Mouse (Mus musculus): Measurements from ENCODE around the gene Atg101. TPM values are rescaled to one million over a fixed set of nuclear protein-coding genes. Genes with fewer than 3 reads are reported as not detected.

Gene Atg101
- polyA plus RNA-seq, 1 experiment from 2014 or later, result 61.2 TPM

DNA sequence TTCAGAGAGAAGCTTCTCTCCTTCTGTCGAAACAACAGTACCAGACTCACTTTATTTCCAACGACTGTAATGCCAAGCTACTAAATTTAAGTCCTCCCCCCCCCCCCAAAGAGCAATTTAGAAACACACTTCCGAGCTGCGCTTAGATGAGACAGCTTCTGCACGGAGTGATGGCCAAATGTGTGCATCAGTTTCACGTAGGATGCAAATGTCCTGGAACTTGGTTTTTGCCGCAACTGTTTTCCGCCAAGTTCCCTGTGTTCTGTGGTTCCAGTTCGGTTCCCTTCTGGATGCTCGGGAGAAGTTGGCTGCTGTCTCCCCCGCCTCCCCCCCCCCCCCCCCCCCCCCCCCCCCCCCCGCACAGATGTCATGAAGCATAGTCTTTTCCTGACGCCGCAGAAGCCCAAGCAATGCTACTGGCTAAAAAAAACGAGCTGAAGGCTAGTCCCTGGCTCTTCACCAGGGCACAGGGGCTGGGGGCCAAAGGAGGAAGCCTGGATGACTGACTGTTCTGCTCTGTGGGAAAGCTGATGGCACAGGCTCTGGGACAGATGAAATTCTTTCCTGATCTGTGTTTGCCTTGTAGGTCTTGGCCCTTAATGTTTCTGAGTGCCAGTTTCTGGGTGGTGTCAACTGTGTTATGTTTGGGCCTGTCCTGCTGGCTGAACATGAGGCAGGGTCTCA, 27.2 kb downstream of the Atg101 start:
- DNase-seq, result no peak

DNA sequence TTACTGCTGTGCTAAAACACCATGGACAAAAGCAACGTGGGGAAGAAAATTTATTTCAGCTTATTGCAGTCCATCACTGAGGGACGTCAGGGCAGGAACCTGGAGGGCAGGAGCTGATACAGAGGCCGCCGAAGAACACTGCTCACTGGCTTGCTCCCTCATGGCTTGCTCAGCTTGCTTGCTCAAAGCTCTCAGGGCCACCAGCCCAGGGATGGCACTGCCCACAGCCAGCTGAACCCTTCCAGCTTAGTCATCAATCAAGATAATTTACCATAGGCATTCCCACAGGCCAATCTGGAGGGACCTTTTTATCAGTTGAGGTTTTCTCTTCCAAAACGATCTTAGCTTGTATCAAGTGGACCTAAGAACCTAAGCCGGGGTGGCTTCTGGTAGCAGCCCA, 27.9 kb downstream of the Atg101 start:
- no peaks in the 10 kb centered on the region for H3K27me3 ChIP-seq (ENCODE audit: control insufficient read depth, insufficient read depth, low read length)
- H3K9me3 ChIP-seq (ENCODE audit: control insufficient read depth, low read length), result no peaks in the 10 kb centered on the region
- H3K27ac ChIP-seq (replicated peaks; ENCODE audit: low read depth, low read length), result no peak overlapping the region
- DNase-seq (no peak), ATAC-seq (ENCODE audit: low FRiP score, low TSS enrichment) (no peak)
- no peak overlapping the region for H3K4me3 ChIP-seq (replicated peaks; ENCODE audit: low read depth, low read length)
- 85% methylated on average over 6 of the region's 6 CpGs for WGBS
- H3K4me2 ChIP-seq (ENCODE audit: low read length), result no peak overlapping the region
- no peaks in the 10 kb centered on the region for H3K36me3 ChIP-seq (ENCODE audit: control insufficient read depth, insufficient read depth, low read length)
- no peak overlapping the region for H3K9ac ChIP-seq (replicated peaks; ENCODE audit: low read length)
- H3K4me1 ChIP-seq (ENCODE audit: control insufficient read depth, insufficient read depth, low read length), result no peaks in the 10 kb centered on the region

More for the DNA sequence above, 27.2 kb downstream of the Atg101 start:
- Histone ChIP-seq H3K27ac (replicated peaks; ENCODE audit: low read depth, low read length) (no peak overlapping the region), H3K4me1 (ENCODE audit: control insufficient read depth, insufficient read depth, low read length) (no peaks in the 10 kb centered on the region), H3K4me3 (replicated peaks; ENCODE audit: low read depth, low read length) (no peak overlapping the region), H3K27me3 (ENCODE audit: control insufficient read depth, insufficient read depth, low read length) (no peaks in the 10 kb centered on the region), H3K4me2 (ENCODE audit: low read length) (no peak overlapping the region), H3K9ac (replicated peaks; ENCODE audit: low read length) (no peak overlapping the region), H3K36me3 (ENCODE audit: control insufficient read depth, insufficient read depth, low read length) (no peaks in the 10 kb centered on the region), H3K9me3 (ENCODE audit: control insufficient read depth, low read length) (no peaks in the 10 kb centered on the region)
- no peak for ATAC-seq (ENCODE audit: low FRiP score, low TSS enrichment)
- WGBS, result 62% methylated on average over 14 of the region's 15 CpGs

DNA sequence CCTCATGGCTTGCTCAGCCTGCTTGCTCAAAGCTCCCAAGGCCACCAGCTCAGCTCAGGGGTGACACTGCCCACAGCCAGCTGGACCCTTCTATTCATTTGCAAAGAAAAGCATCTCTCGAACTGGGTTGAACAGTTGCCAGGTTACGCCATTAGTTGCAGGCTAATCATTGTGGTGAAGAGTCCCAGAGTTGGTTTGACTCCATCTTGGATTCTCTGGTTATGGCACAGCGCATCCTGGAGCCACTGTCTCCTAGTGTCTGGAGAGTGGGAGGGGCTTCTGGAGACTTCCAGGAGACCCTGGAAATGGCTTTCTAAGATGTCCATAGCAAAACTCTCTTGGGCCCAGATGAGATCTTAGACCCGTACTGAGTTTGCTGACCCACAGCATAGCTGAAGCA, 31.3 kb downstream of the Atg101 start:
- Histone ChIP-seq H3K9me3 (ENCODE audit: control insufficient read depth, low read length) (no peaks in the 10 kb centered on the region), H3K27me3 (ENCODE audit: control insufficient read depth, insufficient read depth, low read length) (no peaks in the 10 kb centered on the region), H3K4me1 (ENCODE audit: control insufficient read depth, insufficient read depth, low read length) (no peaks in the 10 kb centered on the region), H3K9ac (replicated peaks; ENCODE audit: low read length) (no peak overlapping the region), H3K4me2 (ENCODE audit: low read length) (no peak overlapping the region), H3K4me3 (replicated peaks; ENCODE audit: low read depth, low read length) (no peak overlapping the region), H3K36me3 (ENCODE audit: control insufficient read depth, insufficient read depth, low read length) (no peaks in the 10 kb centered on the region), H3K27ac (replicated peaks; ENCODE audit: low read depth, low read length) (no peak overlapping the region)
- ATAC-seq (ENCODE audit: low FRiP score, low TSS enrichment) (no peak), DNase-seq (no peak)
- WGBS, result 85% methylated on average over 4 of the region's 4 CpGs

DNA sequence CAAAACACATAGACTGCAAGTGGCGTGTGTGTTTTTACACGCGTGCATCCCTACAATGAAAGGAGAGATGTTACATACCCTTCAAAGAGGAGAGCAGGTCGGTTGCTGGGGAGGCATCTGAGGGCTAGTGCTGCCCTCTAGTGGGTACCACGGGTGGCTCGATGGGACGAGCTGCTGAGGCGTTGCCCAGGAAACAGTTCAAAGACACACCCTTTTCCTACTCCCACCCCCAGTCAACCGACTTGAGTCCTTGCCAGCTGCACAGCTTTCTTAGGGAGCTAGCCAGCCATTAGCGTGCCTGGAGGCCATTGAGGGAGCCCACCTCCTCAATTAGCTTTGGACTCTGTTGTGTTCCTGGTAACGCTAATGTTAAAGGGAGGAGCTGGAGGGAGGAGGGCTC, 31.8 kb downstream of the Atg101 start:
- 3% methylated on average over 11 of the region's 11 CpGs for WGBS
- ATAC-seq (ENCODE audit: low FRiP score, low TSS enrichment) (peak; percentile 76; the same call in 1 of the 2 replicates), DNase-seq (peak; percentile 89)
- Histone ChIP-seq H3K27me3 (ENCODE audit: control insufficient read depth, insufficient read depth, low read length) (no peaks in the 10 kb centered on the region), H3K36me3 (ENCODE audit: control insufficient read depth, insufficient read depth, low read length) (no peaks in the 10 kb centered on the region), H3K4me1 (ENCODE audit: control insufficient read depth, insufficient read depth, low read length) (no peaks in the 10 kb centered on the region), H3K4me2 (ENCODE audit: low read length) (peak overlapping the region; percentile 3; the same call in 1 of the 2 replicates), H3K9me3 (ENCODE audit: control insufficient read depth, low read length) (no peaks in the 10 kb centered on the region), H3K9ac (replicated peaks; ENCODE audit: low read length) (no peak overlapping the region), H3K4me3 (replicated peaks; ENCODE audit: low read depth, low read length) (no peak overlapping the region), H3K27ac (replicated peaks; ENCODE audit: low read depth, low read length) (no peak overlapping the region)

DNA sequence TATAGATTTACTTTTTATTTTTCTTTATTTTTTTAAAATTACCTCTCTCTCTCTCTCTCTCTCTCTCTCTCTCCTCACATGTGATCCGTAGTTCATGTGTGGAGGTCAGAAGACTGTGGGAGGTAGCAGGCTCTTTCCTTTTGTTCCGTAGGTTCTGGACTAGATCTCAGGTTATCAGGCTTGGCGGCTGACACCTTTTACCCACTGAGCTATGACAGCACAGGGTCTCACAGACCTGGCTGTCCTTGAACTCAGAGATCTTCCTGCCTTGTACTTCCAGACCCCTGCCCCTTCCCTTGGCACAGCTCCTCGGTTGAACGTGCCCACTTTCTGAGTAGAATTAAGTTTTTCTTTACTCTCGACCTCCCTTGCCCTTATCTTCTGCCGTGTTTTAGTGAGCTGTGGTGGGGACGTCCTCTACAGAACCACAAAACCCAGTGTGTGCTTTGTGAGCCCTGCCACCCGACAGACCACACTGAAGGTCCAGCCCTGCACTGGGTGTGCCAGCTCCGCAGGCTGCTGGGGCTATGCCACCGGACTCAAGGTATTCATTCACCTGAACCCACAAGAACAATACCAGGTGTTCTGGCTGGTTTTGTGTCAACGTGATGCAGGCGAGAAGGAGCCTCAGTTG, 32.3 kb downstream of the Atg101 start:
- ATAC-seq (ENCODE audit: low FRiP score, low TSS enrichment), result no peak

DNA sequence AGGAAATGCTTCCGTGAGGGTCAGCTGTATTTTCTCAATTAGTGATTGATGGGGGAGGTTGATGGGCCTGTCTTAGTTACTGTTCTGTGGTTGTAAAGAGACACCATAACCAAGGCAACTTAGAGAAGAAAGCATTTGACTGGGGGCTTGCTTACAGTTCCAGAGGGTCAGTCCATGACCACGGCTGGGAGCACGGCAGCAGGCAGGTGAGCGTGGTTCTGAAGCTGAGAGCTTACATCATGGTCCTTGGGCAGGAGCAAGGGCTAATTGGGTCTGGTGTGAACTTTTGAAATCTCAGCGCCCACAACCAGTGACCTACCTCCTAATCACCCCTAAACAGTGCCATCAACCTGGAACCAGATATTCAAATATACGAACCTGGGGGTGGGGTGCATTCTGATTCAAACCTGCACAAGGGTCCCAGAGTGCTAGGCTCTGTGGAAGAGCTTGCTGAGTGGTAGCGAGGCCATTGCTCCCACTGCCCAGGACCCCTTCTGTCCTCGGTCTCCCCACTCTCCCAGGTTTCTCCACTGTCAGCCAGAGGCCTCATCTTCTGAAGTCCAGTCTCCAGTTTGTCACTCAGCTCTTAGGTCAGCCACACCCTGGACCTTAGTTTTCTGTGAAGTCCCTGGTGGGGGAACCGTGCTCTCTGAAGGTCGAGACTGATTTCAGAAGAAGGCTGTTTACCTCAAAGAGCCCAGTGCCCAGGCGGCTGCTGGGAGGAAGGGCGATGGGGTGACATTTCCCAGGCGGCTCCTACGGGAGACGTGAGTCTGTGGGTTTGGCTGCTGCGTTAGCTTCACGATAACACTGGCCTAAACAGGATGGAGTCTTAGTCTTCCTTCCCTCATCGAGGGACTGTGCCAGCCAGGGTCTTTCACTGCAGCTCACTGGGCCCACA, 33.1 kb downstream of the Atg101 start:
- H3K4me1 ChIP-seq (ENCODE audit: control insufficient read depth, insufficient read depth, low read length), result no peaks in the 10 kb centered on the region
- no peak for ATAC-seq (ENCODE audit: low FRiP score, low TSS enrichment)

More for the DNA sequence above, 32.3 kb downstream of the Atg101 start:
- no peaks in the 10 kb centered on the region for H3K27me3 ChIP-seq (ENCODE audit: control insufficient read depth, insufficient read depth, low read length)
- no peaks in the 10 kb centered on the region for H3K36me3 ChIP-seq (ENCODE audit: control insufficient read depth, insufficient read depth, low read length)
- no peak for DNase-seq
- no peak overlapping the region for H3K4me3 ChIP-seq (replicated peaks; ENCODE audit: low read depth, low read length)
- no peaks in the 10 kb centered on the region for H3K9me3 ChIP-seq (ENCODE audit: control insufficient read depth, low read length)
- peak overlapping the region; percentile 3; the same call in 1 of the 2 replicates for H3K4me2 ChIP-seq (ENCODE audit: low read length)
- H3K9ac ChIP-seq (replicated peaks; ENCODE audit: low read length), result no peak overlapping the region
- no peak overlapping the region for H3K27ac ChIP-seq (replicated peaks; ENCODE audit: low read depth, low read length)
- H3K4me1 ChIP-seq (ENCODE audit: control insufficient read depth, insufficient read depth, low read length), result no peaks in the 10 kb centered on the region
- WGBS, result 75% methylated on average over 13 of the region's 13 CpGs

DNA sequence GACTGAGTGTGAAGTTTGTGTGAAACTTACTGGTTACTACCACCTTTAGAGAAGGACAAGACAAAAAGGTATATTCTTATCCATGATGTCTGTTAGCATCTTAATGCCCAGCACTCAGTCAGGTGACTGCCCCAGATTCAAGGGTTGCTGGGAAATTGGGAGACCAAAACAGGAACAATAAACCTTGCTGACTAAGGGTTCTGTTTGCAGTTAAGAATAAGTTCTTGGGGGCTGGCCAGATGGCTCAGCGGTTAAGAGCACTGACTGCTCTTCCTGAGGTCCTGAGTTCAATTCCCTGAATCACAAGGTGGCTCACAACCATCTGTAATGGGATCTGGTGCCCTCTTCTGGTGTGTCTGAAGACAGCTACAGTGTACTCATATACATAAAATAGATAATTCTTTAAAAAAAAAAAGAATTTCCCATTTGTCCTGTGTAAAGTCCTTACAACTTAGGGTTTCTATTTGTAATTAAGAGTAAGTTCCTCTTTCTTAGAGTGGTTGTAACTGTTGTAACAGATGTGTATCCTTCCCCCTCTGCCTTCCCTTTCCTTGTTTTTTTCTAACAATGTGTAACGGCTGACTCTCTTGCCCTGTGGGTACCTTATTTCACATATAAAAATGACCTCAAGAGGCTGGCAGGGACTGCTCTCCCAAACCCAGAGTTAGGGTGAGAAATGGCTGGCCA, 33.9 kb downstream of the Atg101 start:
- Histone ChIP-seq H3K4me2 (ENCODE audit: low read length) (no peak overlapping the region), H3K4me1 (ENCODE audit: control insufficient read depth, insufficient read depth, low read length) (no peaks in the 10 kb centered on the region), H3K27ac (replicated peaks; ENCODE audit: low read depth, low read length) (no peak overlapping the region), H3K9ac (replicated peaks; ENCODE audit: low read length) (no peak overlapping the region), H3K36me3 (ENCODE audit: control insufficient read depth, insufficient read depth, low read length) (no peaks in the 10 kb centered on the region), H3K4me3 (replicated peaks; ENCODE audit: low read depth, low read length) (no peak overlapping the region), H3K27me3 (ENCODE audit: control insufficient read depth, insufficient read depth, low read length) (no peaks in the 10 kb centered on the region), H3K9me3 (ENCODE audit: control insufficient read depth, low read length) (no peaks in the 10 kb centered on the region)
- WGBS, result 83% methylated on average over 2 of the region's 2 CpGs
- DNase-seq (no peak), ATAC-seq (ENCODE audit: low FRiP score, low TSS enrichment) (no peak)

More for the DNA sequence above, 33.1 kb downstream of the Atg101 start:
- Histone ChIP-seq H3K9ac (replicated peaks; ENCODE audit: low read length) (no peak overlapping the region), H3K27ac (replicated peaks; ENCODE audit: low read depth, low read length) (no peak overlapping the region), H3K36me3 (ENCODE audit: control insufficient read depth, insufficient read depth, low read length) (no peaks in the 10 kb centered on the region), H3K4me2 (ENCODE audit: low read length) (no peak overlapping the region), H3K4me3 (replicated peaks; ENCODE audit: low read depth, low read length) (no peak overlapping the region), H3K9me3 (ENCODE audit: control insufficient read depth, low read length) (no peaks in the 10 kb centered on the region), H3K27me3 (ENCODE audit: control insufficient read depth, insufficient read depth, low read length) (no peaks in the 10 kb centered on the region)
- WGBS, result 80% methylated on average over 18 of the region's 18 CpGs
- DNase-seq, result no peak
